Mouse (Mus musculus): ENCODE data around the gene 4930568D16Rik. TPM values are rescaled to one million over a fixed set of nuclear protein-coding genes. Genes with fewer than 3 reads are reported as not detected.

4930568D16Rik gene
- polyA plus RNA-seq, 1 experiment from 2014 or later, result not detected

GRCm38 (mm10) chr2:35322404-35323164 lies 44.9 kb downstream of the 4930568D16Rik start:
- Histone ChIP-seq H3K27me3 (no peaks in the 10 kb centered on the region), H3K4me1 (replicated peaks) (peaks cover 19% of the 10 kb centered on the region), H3K27ac (replicated peaks) (peak overlapping the region; percentile 17), H3K36me3 (no peaks in the 10 kb centered on the region), H3K9me3 (no peaks in the 10 kb centered on the region), H3K4me3 (no peak overlapping the region), H3K4me2 (0 out of 2 replicates have a peak overlapping the region, but pooled peaks have one; percentile 3), H3K9ac (no peak overlapping the region)
- ATAC-seq (ENCODE audit: low FRiP score, low read depth), result peak; percentile 60
- 48% methylated on average over 10 of the region's 10 CpGs for WGBS

DNA sequence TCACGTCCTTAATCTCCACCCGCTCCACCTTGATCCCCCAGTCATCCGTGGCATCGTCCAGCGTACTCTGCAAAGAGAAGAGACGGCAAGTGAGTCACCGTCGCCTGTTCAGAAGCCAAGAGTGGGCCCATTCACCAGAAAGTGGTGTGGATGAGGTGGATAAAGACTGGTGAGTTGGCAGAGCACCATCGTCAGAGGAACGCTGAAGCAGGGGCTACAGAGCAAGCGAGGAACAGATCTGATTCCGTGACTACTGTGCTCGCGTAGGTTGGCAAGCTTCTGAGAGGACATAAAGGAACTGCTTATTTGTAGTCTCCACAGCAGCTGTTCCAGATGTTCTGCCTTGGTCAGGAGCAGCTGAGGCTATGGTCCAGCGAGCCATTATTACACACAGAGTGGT lies 47.1 kb downstream of the 4930568D16Rik start:
- H3K27ac ChIP-seq (replicated peaks), result no peak overlapping the region
- no peaks in the 10 kb centered on the region for H3K36me3 ChIP-seq
- no peak overlapping the region for H3K4me2 ChIP-seq
- 92% methylated on average over 15 of the region's 15 CpGs for WGBS
- H3K4me1 ChIP-seq (replicated peaks), result peaks cover 19% of the 10 kb centered on the region
- H3K9me3 ChIP-seq, result no peaks in the 10 kb centered on the region
- no peak for ATAC-seq (ENCODE audit: low FRiP score, low read depth)
- no peak overlapping the region for H3K9ac ChIP-seq
- H3K4me3 ChIP-seq, result no peak overlapping the region
- no peaks in the 10 kb centered on the region for H3K27me3 ChIP-seq

DNA sequence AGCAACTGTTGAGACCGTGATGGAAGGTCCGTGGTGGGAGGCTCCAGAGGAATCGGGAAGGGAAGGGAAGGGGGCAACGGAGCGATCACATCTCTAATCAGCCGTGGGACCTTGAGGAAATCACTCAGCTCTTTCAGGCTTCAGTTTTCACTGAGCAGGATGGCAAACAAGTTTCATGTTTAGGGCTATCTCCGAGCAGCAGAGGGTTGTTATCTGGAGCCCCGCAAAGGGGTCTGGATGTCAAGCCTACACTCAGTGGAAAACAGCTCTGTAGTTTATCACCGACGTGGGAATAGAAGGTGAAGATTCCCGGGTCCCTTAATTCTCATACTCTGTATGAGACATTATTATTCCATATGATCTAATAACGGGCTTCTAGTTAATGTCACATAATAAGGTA lies 49.1 kb downstream of the 4930568D16Rik start:
- H3K36me3 ChIP-seq, result no peaks in the 10 kb centered on the region
- no peaks in the 10 kb centered on the region for H3K27me3 ChIP-seq
- no peak overlapping the region for H3K4me2 ChIP-seq
- no peaks in the 10 kb centered on the region for H3K9me3 ChIP-seq
- no peak overlapping the region for H3K9ac ChIP-seq
- WGBS, result 89% methylated on average over 12 of the region's 12 CpGs
- no peak overlapping the region for H3K27ac ChIP-seq (replicated peaks)
- peaks cover 18% of the 10 kb centered on the region for H3K4me1 ChIP-seq (replicated peaks)
- ATAC-seq (ENCODE audit: low FRiP score, low read depth), result no peak
- H3K4me3 ChIP-seq, result no peak overlapping the region

DNA sequence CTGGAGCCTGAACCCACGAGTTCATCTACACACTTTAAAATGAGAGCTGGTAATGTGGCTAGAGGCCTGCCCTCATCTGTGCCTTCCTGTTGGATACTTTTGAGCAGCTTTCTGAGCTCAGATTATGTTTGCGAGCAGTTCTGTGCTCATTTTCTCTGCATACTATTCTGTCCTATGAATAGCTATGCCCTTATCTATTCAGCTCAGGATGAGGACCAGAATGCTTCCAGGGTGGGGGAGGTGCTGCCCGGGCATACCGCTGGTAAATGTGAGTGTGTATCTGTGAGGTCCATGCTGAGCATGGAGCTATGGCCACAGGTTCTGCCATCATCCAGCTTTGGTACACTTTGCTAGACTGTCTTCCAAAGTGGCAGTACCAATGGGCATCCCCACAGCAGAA lies 49.9 kb downstream of the 4930568D16Rik start:
- peaks cover 10% of the 10 kb centered on the region for H3K4me1 ChIP-seq (replicated peaks)
- H3K4me2 ChIP-seq, result no peak overlapping the region
- ATAC-seq (ENCODE audit: low FRiP score, low read depth), result no peak
- H3K36me3 ChIP-seq, result no peaks in the 10 kb centered on the region
- H3K27ac ChIP-seq (replicated peaks), result no peak overlapping the region
- H3K9me3 ChIP-seq, result no peaks in the 10 kb centered on the region
- 85% methylated on average over 4 of the region's 4 CpGs for WGBS
- H3K9ac ChIP-seq, result no peak overlapping the region
- no peak overlapping the region for H3K4me3 ChIP-seq
- H3K27me3 ChIP-seq, result no peaks in the 10 kb centered on the region

- Histone ChIP-seq H3K36me3 (no peaks in the 10 kb centered on the region), H3K4me3 (no peak overlapping the region), H3K9me3 (no peaks in the 10 kb centered on the region), H3K4me2 (no peak overlapping the region), H3K9ac (no peak overlapping the region), H3K4me1 (replicated peaks) (no peaks in the 10 kb centered on the region), H3K27me3 (no peaks in the 10 kb centered on the region), H3K27ac (replicated peaks) (no peak overlapping the region)
- WGBS, result 39% methylated on average over 3 of the region's 3 CpGs
- ATAC-seq (ENCODE audit: low FRiP score, low read depth), result no peak
Measured at GRCm38 (mm10) chr2:35314300-35314699, 53.2 kb downstream of the 4930568D16Rik start.

- WGBS, result 86% methylated on average over 4 of the region's 4 CpGs
- no peak overlapping the region for H3K4me2 ChIP-seq
- no peaks in the 10 kb centered on the region for H3K4me1 ChIP-seq (replicated peaks)
- H3K4me3 ChIP-seq, result no peak overlapping the region
- no peak overlapping the region for H3K9ac ChIP-seq
- H3K36me3 ChIP-seq, result no peaks in the 10 kb centered on the region
- ATAC-seq (ENCODE audit: low FRiP score, low read depth), result no peak
- no peak overlapping the region for H3K27ac ChIP-seq (replicated peaks)
- H3K27me3 ChIP-seq, result no peaks in the 10 kb centered on the region
- no peaks in the 10 kb centered on the region for H3K9me3 ChIP-seq
Measured at GRCm38 (mm10) chr2:35309906-35310493, 57.5 kb downstream of the 4930568D16Rik start.

GRCm38 (mm10) chr2:35308166-35308565 lies 59.4 kb downstream of the 4930568D16Rik start:
- H3K9me3 ChIP-seq, result no peaks in the 10 kb centered on the region
- H3K27me3 ChIP-seq, result no peaks in the 10 kb centered on the region
- no peak for ATAC-seq (ENCODE audit: low FRiP score, low read depth)
- H3K4me1 ChIP-seq (replicated peaks), result no peaks in the 10 kb centered on the region
- no peaks in the 10 kb centered on the region for H3K36me3 ChIP-seq
- no peak overlapping the region for H3K4me2 ChIP-seq
- 67% methylated on average over 1 of the region's 1 CpGs for WGBS
- H3K9ac ChIP-seq, result no peak overlapping the region
- H3K4me3 ChIP-seq, result no peak overlapping the region
- no peak overlapping the region for H3K27ac ChIP-seq (replicated peaks)

Other genes with a start within 250 kb of the 4930568D16Rik start
- 407 and 436 TPM in 2 replicates for gene Rab14, start 166.6 kb downstream of the 4930568D16Rik start, polyA plus RNA-seq (2015; fragmentation: Nextera tagmentation; extraction: Ambion mirVana)
- 24.4 and 27.4 TPM in 2 replicates for gene Gsn, start 111.3 kb downstream of the 4930568D16Rik start, polyA plus RNA-seq (2015; fragmentation: Nextera tagmentation; extraction: Ambion mirVana)
- 22.2 and 25.2 TPM in 2 replicates for gene Stom, start 30.8 kb downstream of the 4930568D16Rik start, polyA plus RNA-seq (2015; fragmentation: Nextera tagmentation; extraction: Ambion mirVana)
- not detected in 2 replicates for gene 4930402F06Rik, start 29.4 kb upstream of the 4930568D16Rik start, polyA plus RNA-seq (2015; fragmentation: Nextera tagmentation; extraction: Ambion mirVana)
- 6.8 and 7.8 TPM in 2 replicates for gene Ggta1, start 95.5 kb upstream of the 4930568D16Rik start, polyA plus RNA-seq (2015; fragmentation: Nextera tagmentation; extraction: Ambion mirVana)
- 70.7 and 79.3 TPM in 2 replicates for gene Dab2ip, start 190.5 kb upstream of the 4930568D16Rik start, polyA plus RNA-seq (2015; fragmentation: Nextera tagmentation; extraction: Ambion mirVana)

All from hindbrain, embryonic 15.5 days (tissue).